Mouse (Mus musculus): ENCODE results near the gene Lce1c. TPM values are rescaled to one million over a fixed set of nuclear protein-coding genes. Genes with fewer than 3 reads are reported as not detected.
"Not testable (repeated sequence)": the region's sequence is repeated elsewhere in the genome, so short reads cannot be mapped to it uniquely, and the experiment has no call there.

The Lce1c gene
- polyA plus RNA-seq, 2 experiments = not detected

GRCm38 (mm10) chr3:92656826-92657225, 22.2 kb upstream of the Lce1c start, which contains the start of gene Lce1b:
Lce1b (minus strand) TSS chr3:92656926.
- no peaks in the 10 kb centered on the region for H3K27me3 ChIP-seq (ENCODE audit: control insufficient read depth, insufficient read depth, low read length)
- H3K4me3 ChIP-seq (replicated peaks; ENCODE audit: low read length) = no peak within 1 kb of the TSS
- ATAC-seq (ENCODE audit: low FRiP score, low read depth) (no peak), DNase-seq (ENCODE audit: low spot score) (no peak)
- no peak within 1 kb of the TSS for H3K9ac ChIP-seq (ENCODE audit: low read depth, low read length, severe bottlenecking)
- no peak for TF ChIP-seq POLR2A (IDR thresholded peaks at IDR 0.05; ENCODE audit: borderline replicate concordance, extremely low read depth, insufficient read depth, insufficient read length)
- no peak within 1 kb of the TSS for H3K27ac ChIP-seq (replicated peaks; ENCODE audit: low read depth, low read length)
- H3K9me3 ChIP-seq (ENCODE audit: control insufficient read depth, low read length) = no peaks in the 10 kb centered on the region
- no peaks in the 10 kb centered on the region for H3K4me1 ChIP-seq (ENCODE audit: control insufficient read depth, insufficient read depth, low read length)
- H3K36me3 ChIP-seq (ENCODE audit: control insufficient read depth, insufficient read depth, low read length) = no peaks in the 10 kb centered on the region
- no peak within 1 kb of the TSS for H3K4me2 ChIP-seq (replicated peaks; ENCODE audit: low read depth, low read length, severe bottlenecking)

- Histone ChIP-seq H3K9ac (ENCODE audit: low read depth, low read length, severe bottlenecking) (no peak within 1 kb of the TSS), H3K4me2 (replicated peaks; ENCODE audit: low read depth, low read length, severe bottlenecking) (no peak within 1 kb of the TSS), H3K27ac (replicated peaks; ENCODE audit: low read depth, low read length) (no peak within 1 kb of the TSS), H3K4me3 (replicated peaks; ENCODE audit: low read length) (no peak within 1 kb of the TSS), H3K27me3 (ENCODE audit: control insufficient read depth, insufficient read depth, low read length) (no peaks in the 10 kb centered on the region), H3K9me3 (ENCODE audit: control insufficient read depth, low read length) (no peaks in the 10 kb centered on the region), H3K36me3 (ENCODE audit: control insufficient read depth, insufficient read depth, low read length) (no peaks in the 10 kb centered on the region), H3K4me1 (ENCODE audit: control insufficient read depth, insufficient read depth, low read length) (no peaks in the 10 kb centered on the region)
- ATAC-seq (ENCODE audit: low FRiP score, low read depth) (no peak), DNase-seq (ENCODE audit: low spot score) (no peak)
- TF ChIP-seq POLR2A (IDR thresholded peaks at IDR 0.05; ENCODE audit: borderline replicate concordance, extremely low read depth, insufficient read depth, insufficient read length) = no peak
These were observed 8.8 kb upstream of the Lce1c start, which contains the start of gene Lce1a2 for GRCm38 (mm10) chr3:92670215-92670614. Lce1a2 (minus strand) TSS chr3:92670315.

DNA sequence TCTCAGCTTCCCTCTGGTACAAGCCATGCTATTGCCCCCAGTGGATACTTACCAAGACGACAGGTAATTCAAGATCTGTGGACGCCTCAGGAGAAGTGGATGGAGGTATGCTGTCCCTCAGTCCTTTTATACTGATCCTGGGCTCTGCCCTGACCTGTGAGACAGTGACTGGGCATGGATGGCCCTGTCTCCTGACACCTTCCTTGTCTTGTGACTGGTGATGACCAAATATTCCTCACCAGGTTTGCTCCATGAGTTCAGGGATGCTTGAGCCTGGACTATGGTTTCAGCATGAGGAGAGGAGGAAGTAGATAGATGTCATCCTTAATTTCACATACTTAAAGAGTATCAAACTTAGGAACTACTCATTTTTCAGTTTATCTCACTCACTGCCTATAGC, 8.1 kb downstream of the Lce1c start, which contains the start of gene Lce1d:
Gene Lce1d (minus strand): TSS at position 101 of the 400 bp plus-strand sequence.
- Histone ChIP-seq H3K27ac (replicated peaks; ENCODE audit: low read depth, low read length) (no peak within 1 kb of the TSS), H3K36me3 (ENCODE audit: control insufficient read depth, insufficient read depth, low read length) (no peaks in the 10 kb centered on the region), H3K4me1 (ENCODE audit: control insufficient read depth, insufficient read depth, low read length) (no peaks in the 10 kb centered on the region), H3K4me3 (replicated peaks; ENCODE audit: low read length) (no peak within 1 kb of the TSS), H3K4me2 (replicated peaks; ENCODE audit: low read depth, low read length, severe bottlenecking) (no peak within 1 kb of the TSS), H3K9ac (ENCODE audit: low read depth, low read length, severe bottlenecking) (no peak within 1 kb of the TSS), H3K9me3 (ENCODE audit: control insufficient read depth, low read length) (no peaks in the 10 kb centered on the region), H3K27me3 (ENCODE audit: control insufficient read depth, insufficient read depth, low read length) (no peaks in the 10 kb centered on the region)
- ATAC-seq (ENCODE audit: low FRiP score, low read depth) (no peak), DNase-seq (ENCODE audit: low spot score) (no peak)
- 64% methylated on average over 2 of the region's 2 CpGs for WGBS
- TF ChIP-seq POLR2A (IDR thresholded peaks at IDR 0.05; ENCODE audit: borderline replicate concordance, extremely low read depth, insufficient read depth, insufficient read length) = no peak

DNA sequence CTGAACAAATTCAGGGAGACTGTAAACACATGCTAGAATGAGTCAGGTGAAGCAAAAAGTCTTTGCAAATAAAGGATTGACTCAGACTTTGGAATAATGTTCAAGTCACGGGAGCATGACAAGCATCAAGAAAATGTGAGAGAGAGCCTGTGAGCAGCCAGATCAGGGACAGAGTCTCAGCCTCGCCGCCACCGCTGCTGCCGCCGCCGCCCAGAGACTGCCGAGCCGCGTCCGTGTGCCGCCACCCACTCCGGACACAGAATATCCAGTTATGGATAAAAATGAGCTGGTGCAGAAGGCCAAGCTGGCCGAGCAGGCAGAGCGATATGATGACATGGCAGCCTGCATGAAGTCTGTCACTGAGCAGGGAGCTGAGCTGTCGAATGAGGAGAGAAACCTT, 10.1 kb downstream of the Lce1c start:
- DNase-seq (ENCODE audit: low spot score); H3K27me3 ChIP-seq (ENCODE audit: control insufficient read depth, insufficient read depth, low read length): not testable (repeated sequence)
- 72% methylated on average over 16 of the region's 16 CpGs for WGBS

GRCm38 (mm10) chr3:92691688-92692087, 12.6 kb downstream of the Lce1c start:
- no peak for ATAC-seq (ENCODE audit: low FRiP score, low read depth)
- Histone ChIP-seq H3K9ac (ENCODE audit: low read depth, low read length, severe bottlenecking) (no peak overlapping the region), H3K4me2 (replicated peaks; ENCODE audit: low read depth, low read length, severe bottlenecking) (no peak overlapping the region)

More for the DNA sequence above, 10.1 kb downstream of the Lce1c start:
- not testable (repeated sequence) for H3K36me3 ChIP-seq (ENCODE audit: control insufficient read depth, insufficient read depth, low read length); H3K27ac ChIP-seq (replicated peaks; ENCODE audit: low read depth, low read length); ATAC-seq (ENCODE audit: low FRiP score, low read depth); H3K9me3 ChIP-seq (ENCODE audit: control insufficient read depth, low read length); H3K4me2 ChIP-seq (replicated peaks; ENCODE audit: low read depth, low read length, severe bottlenecking); H3K4me1 ChIP-seq (ENCODE audit: control insufficient read depth, insufficient read depth, low read length); H3K4me3 ChIP-seq (replicated peaks; ENCODE audit: low read length); H3K9ac ChIP-seq (ENCODE audit: low read depth, low read length, severe bottlenecking)

GRCm38 (mm10) chr3:92694613-92695012, 15.6 kb downstream of the Lce1c start:
- Histone ChIP-seq H3K9me3 (ENCODE audit: control insufficient read depth, low read length) (no peaks in the 10 kb centered on the region), H3K27me3 (ENCODE audit: control insufficient read depth, insufficient read depth, low read length) (no peaks in the 10 kb centered on the region), H3K9ac (ENCODE audit: low read depth, low read length, severe bottlenecking) (no peak overlapping the region), H3K4me1 (ENCODE audit: control insufficient read depth, insufficient read depth, low read length) (no peaks in the 10 kb centered on the region), H3K27ac (replicated peaks; ENCODE audit: low read depth, low read length) (no peak overlapping the region), H3K4me2 (replicated peaks; ENCODE audit: low read depth, low read length, severe bottlenecking) (no peak overlapping the region), H3K4me3 (replicated peaks; ENCODE audit: low read length) (no peak overlapping the region), H3K36me3 (ENCODE audit: control insufficient read depth, insufficient read depth, low read length) (no peaks in the 10 kb centered on the region)
- DNase-seq (ENCODE audit: low spot score) = no peak
- ATAC-seq (ENCODE audit: low FRiP score, low read depth) = no peak
- WGBS = 43% methylated on average over 1 of the region's 1 CpGs
- TF ChIP-seq POLR2A (IDR thresholded peaks at IDR 0.05; ENCODE audit: borderline replicate concordance, extremely low read depth, insufficient read depth, insufficient read length) = no peak

More at GRCm38 (mm10) chr3:92691688-92692087, 12.6 kb downstream of the Lce1c start:
- H3K27ac ChIP-seq (replicated peaks; ENCODE audit: low read depth, low read length) = no peak overlapping the region
- no peaks in the 10 kb centered on the region for H3K36me3 ChIP-seq (ENCODE audit: control insufficient read depth, insufficient read depth, low read length)
- TF ChIP-seq POLR2A (IDR thresholded peaks at IDR 0.05; ENCODE audit: borderline replicate concordance, extremely low read depth, insufficient read depth, insufficient read length) = no peak
- H3K9me3 ChIP-seq (ENCODE audit: control insufficient read depth, low read length) = no peaks in the 10 kb centered on the region
- H3K27me3 ChIP-seq (ENCODE audit: control insufficient read depth, insufficient read depth, low read length) = no peaks in the 10 kb centered on the region
- H3K4me1 ChIP-seq (ENCODE audit: control insufficient read depth, insufficient read depth, low read length) = no peaks in the 10 kb centered on the region
- no peak for DNase-seq (ENCODE audit: low spot score)
- H3K4me3 ChIP-seq (replicated peaks; ENCODE audit: low read length) = no peak overlapping the region

Measured in limb, embryonic 14.5 days (tissue).